Mouse (Mus musculus) testis, adult 2 months (tissue): ENCODE measurements around the gene Herpud1.

Source experiments
- CTCF ChIP-seq: fragments of 200-500 bp; IDR thresholded peaks from 2 replicates; pipeline ENCODE4 v1.5.1; 2012; ENCODE audit warnings: low read depth, mild to moderate bottlenecking, inconsistent platforms, low read length, moderate library complexity; ENCODE audit not compliant: control insufficient read depth, insufficient read depth, insufficient replicate concordance
- POLR2A ChIP-seq: fragments of 200-500 bp; IDR thresholded peaks from 2 replicates; pipeline ENCODE4 v1.6.1; 2012; ENCODE audit warnings: low read depth, mild to moderate bottlenecking, inconsistent platforms, low read length, moderate library complexity; ENCODE audit not compliant: control insufficient read depth

DNA sequence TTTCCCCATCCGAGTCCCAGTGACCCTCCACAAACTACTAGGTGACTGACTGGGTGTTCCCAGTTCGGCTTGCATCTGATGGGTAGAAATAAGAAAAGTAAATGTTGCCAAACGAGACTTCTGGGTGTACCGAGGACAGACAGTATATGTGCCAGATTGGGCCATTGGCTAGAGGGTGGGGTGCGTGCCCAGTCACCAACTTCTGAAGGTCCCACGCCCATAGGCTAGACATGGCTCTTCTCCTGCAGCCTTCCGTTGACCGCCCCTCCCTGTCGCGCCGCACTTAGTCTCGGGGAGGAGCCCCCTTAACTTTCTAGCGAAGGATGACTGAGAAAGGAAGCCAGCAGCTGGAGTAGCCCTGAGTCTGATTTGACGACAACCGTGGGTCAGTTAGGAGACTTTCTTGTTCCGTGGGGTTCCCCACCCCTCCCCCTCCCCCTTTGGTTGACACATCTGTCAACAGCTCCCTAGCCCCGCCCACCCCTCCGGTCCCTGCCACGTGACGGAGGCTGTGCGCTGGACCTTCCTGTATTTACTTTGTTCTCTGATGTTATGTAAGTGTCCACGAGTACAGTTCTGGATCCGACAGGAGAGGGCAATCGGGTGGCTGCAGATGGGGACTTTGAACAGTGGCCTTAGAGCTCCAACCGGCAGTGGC is 918 bp downstream of the Herpud1 start:
- TF ChIP-seq POLR2A (peak; percentile 46; the same call in 1 of the 2 replicates), CTCF (no peak)
